Mouse (Mus musculus) kidney, adult 18-20 months (tissue): ENCODE results near the gene Usp17la.
"Not testable (repeated sequence)": the region's sequence is repeated elsewhere in the genome, so short reads cannot be mapped to it uniquely, and the experiment has no call there.

Source experiments
- DNase-seq: peaks from one replicate; pipeline ENCODE4 v3.0.0; 2021

Gene Usp17la

GRCm38 (mm10) chr7:104856709-104857108 is at the start of gene Usp17la:
Gene Usp17la, plus strand, starts transcription at chr7:104857009.
- not testable (repeated sequence) for DNase-seq

DNA sequence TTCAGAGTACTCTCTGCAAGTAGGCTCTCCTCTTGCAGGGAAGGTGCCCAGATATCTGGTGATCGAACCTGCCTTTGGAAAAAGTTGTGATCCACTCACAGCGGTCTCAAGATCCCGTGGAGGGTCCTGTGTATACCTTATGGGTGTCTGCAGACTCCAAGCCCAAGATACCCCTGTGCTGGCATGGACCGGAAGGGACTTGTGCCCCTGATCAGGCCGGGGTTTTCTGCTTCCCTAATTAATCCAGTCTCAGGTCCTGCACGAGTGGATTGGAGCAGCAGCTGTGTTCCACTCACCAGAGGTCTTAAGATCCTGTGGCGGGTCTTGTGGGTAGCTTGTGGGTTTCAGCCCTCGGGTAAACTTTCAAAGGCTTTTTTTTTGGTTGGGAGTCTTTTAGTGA is 46.5 kb upstream of the Usp17la start:
- DNase-seq, result not testable (repeated sequence)

DNA sequence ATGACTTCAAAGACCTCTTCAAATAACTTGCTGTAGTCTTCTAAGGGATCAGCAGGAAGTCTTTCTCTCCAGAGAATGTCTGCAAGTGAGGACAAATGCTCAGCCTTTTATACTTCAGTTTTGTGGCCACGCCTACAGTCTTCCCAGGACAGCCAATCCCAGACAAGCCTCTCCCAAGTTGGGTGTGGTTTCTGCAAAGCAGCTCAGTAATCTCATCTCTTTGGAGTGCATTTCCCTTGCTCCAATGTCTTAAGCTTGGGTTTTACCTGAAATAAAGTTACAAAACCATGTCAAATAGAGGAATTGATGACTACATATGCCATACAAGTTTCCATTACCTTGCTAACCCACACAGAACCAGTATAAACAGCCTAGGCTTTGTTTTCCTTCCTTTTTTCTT is 14.3 kb upstream of the Usp17la start, which contains the start of gene Usp17lb:
Gene Usp17lb (minus strand): TSS at position 101 of the 400 bp plus-strand sequence.
- DNase-seq, result no peak

DNA sequence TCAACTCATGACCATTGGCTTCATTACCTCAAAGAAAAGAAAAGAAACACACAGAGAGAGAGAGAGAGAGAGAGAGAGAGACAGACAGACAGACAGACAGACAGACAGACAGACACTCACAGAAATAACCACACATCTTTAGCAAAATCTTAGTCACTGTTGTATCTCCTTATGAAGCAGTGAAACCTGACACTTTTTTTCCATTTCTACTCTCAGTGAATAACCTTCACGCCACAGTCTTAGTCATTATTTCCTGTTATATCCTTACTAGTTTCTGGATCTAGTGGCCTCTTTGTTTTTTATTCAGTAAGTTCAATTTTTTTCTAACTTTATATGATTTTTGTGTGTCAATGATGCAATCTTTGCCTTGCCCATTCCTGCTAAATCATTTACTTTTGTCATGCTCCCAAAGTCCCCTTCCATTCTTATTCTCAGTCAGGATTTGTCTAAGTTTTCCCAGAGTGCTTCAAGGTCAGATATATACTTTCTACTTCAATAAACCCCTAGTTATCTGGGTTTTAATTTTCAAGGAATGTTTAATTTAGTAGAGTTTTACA is 13.0 kb upstream of the Usp17la start:
- no peak for DNase-seq

- DNase-seq, result not testable (repeated sequence)
These were observed 5.3 kb upstream of the Usp17la start for GRCm38 (mm10) chr7:104851546-104851945.

GRCm38 (mm10) chr7:104855248-104855750 is 1.5 kb upstream of the Usp17la start:
- no peak for DNase-seq

GRCm38 (mm10) chr7:104857683-104858082 is 874 bp downstream of the Usp17la start:
- DNase-seq, result no peak

- DNase-seq, result no peak
These were observed 4.6 kb downstream of the Usp17la start for GRCm38 (mm10) chr7:104861381-104861780.

- DNase-seq, result no peak
These were observed 20.9 kb downstream of the Usp17la start, which contains the start of gene Olfr665 for GRCm38 (mm10) chr7:104877731-104878130. Gene Olfr665, plus strand, starts transcription at chr7:104878031.

DNA sequence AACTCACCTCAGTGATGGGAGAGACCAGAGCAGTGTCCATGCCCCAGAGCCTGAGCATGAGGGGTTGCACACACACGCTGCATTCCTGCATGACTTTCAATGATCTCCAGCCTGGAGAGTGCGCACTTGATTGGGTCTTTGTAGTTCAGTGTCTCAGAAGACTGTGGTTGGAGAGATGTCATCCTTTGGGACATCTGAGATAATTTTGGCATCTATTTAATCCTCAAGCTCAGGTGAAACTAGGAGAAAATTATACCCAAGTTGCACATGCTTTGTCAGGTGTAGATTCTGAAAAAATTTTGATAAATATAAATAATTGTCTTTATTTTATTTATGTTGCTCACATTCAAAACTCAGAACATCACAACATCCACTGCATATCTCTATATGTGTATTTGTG is 39.0 kb downstream of the Usp17la start, which contains the start of gene Olfr666:
Gene Olfr666 (minus strand): TSS at position 101 of the 400 bp plus-strand sequence.
- DNase-seq, result no peak
